Mouse (Mus musculus): Measurements from ENCODE around the gene Wdr60.

DNA sequence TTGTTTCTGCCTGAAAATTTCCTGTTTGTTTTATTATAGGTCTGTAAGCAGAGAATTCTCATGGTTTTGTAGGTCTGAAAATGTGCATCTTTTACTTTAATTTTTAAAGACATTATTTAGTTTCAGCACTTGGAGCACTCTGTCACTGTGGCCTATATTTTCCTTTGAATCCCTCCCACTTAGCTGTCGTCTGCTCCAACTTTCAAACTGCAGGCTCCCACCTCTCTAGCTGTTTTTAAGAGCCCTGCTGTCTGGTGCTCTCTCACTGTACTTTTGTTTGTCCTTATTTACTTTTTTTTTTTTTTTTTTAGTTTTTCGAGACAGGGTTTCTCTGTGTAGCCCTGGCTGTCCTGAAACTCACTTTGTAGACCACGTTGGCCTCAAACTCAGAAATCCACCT lies 24.0 kb downstream of the Wdr60 start:
- TF ChIP-seq CTCF (IDR thresholded peaks at IDR 0.05; ENCODE audit: low read depth, low read length) (no peak), GATA1 (IDR thresholded peaks at IDR 0.05; ENCODE audit: borderline replicate concordance, low read length) (no peak), POLR2AphosphoS5 (IDR thresholded peaks at IDR 0.05; ENCODE audit: insufficient replicate concordance, low read depth, low read length) (no peak), GATA2 (IDR thresholded peaks at IDR 0.05; ENCODE audit: borderline replicate concordance, low read depth, low read length) (no peak), TAL1 (conservative IDR thresholded peaks at IDR 0.05; ENCODE audit: low read depth, low read length) (no peak)
